Mouse (Mus musculus) kidney, embryonic 16.5 days (tissue): ENCODE results near the gene Rasl11b. TPM values are rescaled to one million over a fixed set of nuclear protein-coding genes. Genes with fewer than 3 reads are reported as not detected.

Experiments used
- ATAC-seq: fragments of 200-750 bp; cut with Nextera tagmentation; 2 replicates; pipeline ENCODE4 v1.8.0; 2017; ENCODE audit warnings: moderate TSS enrichment; ENCODE audit not compliant: low FRiP score, low TSS enrichment
- H3K27ac ChIP-seq: fragments of 300-500 bp; sonication (generic); 2 replicates; pipeline ENCODE4 v1.5.1; 2014; ENCODE audit warnings: low read length
- H3K27me3 ChIP-seq: fragments of 300-500 bp; sonication (generic); 2 replicates; pipeline ENCODE4 v1.6.1; 2014; ENCODE audit warnings: low read length, control low read depth, mixed read lengths; ENCODE audit not compliant: insufficient read depth
- H3K36me3 ChIP-seq: fragments of 300-500 bp; sonication (generic); 2 replicates; pipeline ENCODE4 v1.6.1; 2014; ENCODE audit warnings: low read length, control low read depth, mixed read lengths; ENCODE audit not compliant: insufficient read depth
- H3K4me1 ChIP-seq: fragments of 300-500 bp; sonication (generic); 2 replicates; pipeline ENCODE4 v1.6.1; 2014; ENCODE audit warnings: low read length, control low read depth, mixed read lengths; ENCODE audit not compliant: insufficient read depth
- H3K4me2 ChIP-seq: fragments of 300-500 bp; sonication (generic); replicated peaks from 2 replicates; pipeline ENCODE4 v1.6.1; 2014; ENCODE audit warnings: low read depth, low read length
- H3K4me3 ChIP-seq: fragments of 300-500 bp; sonication (generic); 2 replicates; pipeline ENCODE4 v1.5.1; 2014; ENCODE audit warnings: mild to moderate bottlenecking, low read length
- H3K9ac ChIP-seq: fragments of 300-500 bp; sonication (generic); replicated peaks from 2 replicates; pipeline ENCODE4 v1.6.1; 2014; ENCODE audit warnings: low read length
- H3K9me3 ChIP-seq: fragments of 300-500 bp; sonication (generic); 2 replicates; pipeline ENCODE4 v1.6.1; 2016; ENCODE audit warnings: low read length, control low read depth
- WGBS: fragments of 180-500 bp; shearing (Covaris S2); extraction: QIAGEN DNeasy Blood & Tissue Kit; methylation state at CpG from one replicate; pipeline ENCODE4 v1.1.7; 2014; 5-methylcytosine and 5-hydroxymethylcytosine counted together
- polyA plus RNA-seq: library from polyadenylated mRNA; unstranded; fragments of >200 nt; fragmentation: Nextera tagmentation; extraction: Ambion mirVana; gene quantifications from 2 replicates; pipeline ENCODE4 v1.2.1, GENCODE M21; 2015

Rasl11b gene
- polyA plus RNA-seq, 1 experiment from 2014 or later: 75.1 TPM

DNA sequence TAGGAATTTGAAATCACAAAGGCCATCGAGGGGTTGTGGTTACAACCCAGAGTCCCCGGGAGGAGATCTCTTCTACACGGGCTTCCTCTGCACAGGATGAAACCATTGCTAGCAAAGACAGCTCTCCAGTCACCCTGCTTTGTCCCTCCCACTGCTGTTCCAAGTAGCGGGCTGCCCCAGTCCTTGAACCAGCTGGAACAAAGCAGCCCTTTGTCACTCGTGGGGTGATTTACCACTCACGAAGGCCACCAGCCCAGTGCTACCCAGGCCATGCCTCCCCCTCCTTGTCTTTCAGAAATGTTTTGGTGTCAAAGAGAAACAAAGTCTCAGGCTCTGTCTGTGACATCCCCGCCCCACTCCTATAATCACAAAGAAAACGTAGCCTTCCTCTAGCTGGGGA, 10.4 kb downstream of the Rasl11b start:
- H3K4me2 ChIP-seq: no peak overlapping the region
- WGBS: 23% methylated on average over 8 of the region's 8 CpGs
- H3K9me3 ChIP-seq: no peaks in the 10 kb centered on the region
- H3K36me3 ChIP-seq: no peaks in the 10 kb centered on the region
- no peak overlapping the region for H3K4me3 ChIP-seq
- peaks cover 48% of the 10 kb centered on the region for H3K4me1 ChIP-seq
- ATAC-seq: no peak
- no peak overlapping the region for H3K9ac ChIP-seq
- H3K27me3 ChIP-seq: no peaks in the 10 kb centered on the region
- no peak overlapping the region; the same call in 1 of the 2 replicates for H3K27ac ChIP-seq

DNA sequence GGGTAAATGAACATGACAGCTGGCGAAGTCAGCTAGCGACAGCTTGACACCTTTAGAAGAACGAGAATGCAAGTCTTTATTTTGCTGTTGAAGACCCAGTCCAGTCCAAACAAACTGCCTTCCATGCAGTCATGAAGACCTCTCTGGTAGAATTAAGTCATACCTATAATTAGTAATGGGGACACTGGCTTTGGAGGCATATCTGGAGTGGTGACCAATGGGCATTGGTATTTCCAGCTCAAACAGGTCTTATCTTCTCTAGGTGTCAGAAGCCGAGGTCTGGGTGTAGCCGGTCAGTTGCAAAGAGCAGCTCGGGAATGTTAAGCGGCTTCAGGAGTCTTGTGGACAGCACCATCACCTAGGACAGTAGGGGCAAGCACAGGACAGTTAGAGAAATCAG, 11.0 kb downstream of the Rasl11b start:
- Histone ChIP-seq H3K27ac (peak overlapping the region; percentile 75), H3K36me3 (no peaks in the 10 kb centered on the region), H3K4me1 (peaks cover 48% of the 10 kb centered on the region), H3K4me2 (no peak overlapping the region), H3K9me3 (no peaks in the 10 kb centered on the region), H3K27me3 (no peaks in the 10 kb centered on the region), H3K9ac (no peak overlapping the region), H3K4me3 (no peak overlapping the region)
- ATAC-seq: peak; percentile 3; the same call in 1 of the 2 replicates
- 78% methylated on average over 7 of the region's 7 CpGs for WGBS

DNA sequence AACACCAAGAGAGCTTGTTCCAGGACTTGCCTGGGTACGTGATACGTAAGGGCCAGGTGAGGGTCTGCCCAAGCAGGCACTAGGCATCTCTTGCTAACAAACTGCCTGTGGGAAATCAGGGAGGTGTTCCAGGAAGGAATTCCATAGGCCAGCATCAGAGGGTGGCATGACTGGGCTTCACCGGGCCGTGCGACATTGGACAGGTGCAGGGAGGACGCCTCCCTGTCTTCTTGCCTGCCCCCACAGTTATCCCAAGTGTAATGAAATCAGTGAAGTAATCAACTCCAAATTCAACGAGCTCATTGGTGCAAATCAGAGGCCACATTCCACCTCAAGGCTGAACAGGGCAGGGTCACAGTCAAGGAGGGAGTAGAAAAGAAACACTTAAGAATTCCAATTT, 11.6 kb downstream of the Rasl11b start:
- WGBS: 47% methylated on average over 7 of the region's 7 CpGs
- ATAC-seq: peak; percentile 82
- peaks cover 43% of the 10 kb centered on the region for H3K4me1 ChIP-seq

DNA sequence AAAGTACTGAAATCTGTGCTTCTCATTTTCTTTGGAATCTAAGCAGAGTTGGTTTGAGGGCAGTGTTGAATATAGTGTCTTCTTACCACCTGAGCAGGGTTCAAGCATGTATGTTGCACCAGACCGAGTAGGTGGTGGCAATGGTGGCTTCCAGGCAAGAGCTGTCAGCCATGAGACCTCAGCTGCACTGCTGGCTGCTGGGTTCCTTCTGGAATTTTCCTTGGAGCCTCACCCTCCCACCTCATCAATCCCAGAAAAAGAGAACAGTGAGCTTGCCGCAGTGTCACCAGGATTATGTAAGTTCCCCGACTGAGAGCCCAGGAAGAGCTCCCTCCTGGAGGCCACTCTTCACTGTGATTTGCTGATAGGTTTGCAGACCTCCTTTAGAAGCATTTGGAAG, 12.1 kb downstream of the Rasl11b start:
- WGBS: 59% methylated on average over 3 of the region's 3 CpGs
- no peak overlapping the region for H3K4me2 ChIP-seq
- H3K27ac ChIP-seq: peak overlapping the region; percentile 43; the same call in 1 of the 2 replicates
- ATAC-seq: no peak
- H3K9ac ChIP-seq: no peak overlapping the region
- no peaks in the 10 kb centered on the region for H3K27me3 ChIP-seq
- peaks cover 46% of the 10 kb centered on the region for H3K4me1 ChIP-seq
- no peaks in the 10 kb centered on the region for H3K9me3 ChIP-seq
- no peak overlapping the region for H3K4me3 ChIP-seq
- no peaks in the 10 kb centered on the region for H3K36me3 ChIP-seq

More for the DNA sequence above, 11.6 kb downstream of the Rasl11b start:
- Histone ChIP-seq H3K36me3 (no peaks in the 10 kb centered on the region), H3K4me3 (no peak overlapping the region), H3K9ac (no peak overlapping the region), H3K27ac (peak overlapping the region; percentile 75), H3K4me2 (no peak overlapping the region), H3K9me3 (no peaks in the 10 kb centered on the region), H3K27me3 (no peaks in the 10 kb centered on the region)

DNA sequence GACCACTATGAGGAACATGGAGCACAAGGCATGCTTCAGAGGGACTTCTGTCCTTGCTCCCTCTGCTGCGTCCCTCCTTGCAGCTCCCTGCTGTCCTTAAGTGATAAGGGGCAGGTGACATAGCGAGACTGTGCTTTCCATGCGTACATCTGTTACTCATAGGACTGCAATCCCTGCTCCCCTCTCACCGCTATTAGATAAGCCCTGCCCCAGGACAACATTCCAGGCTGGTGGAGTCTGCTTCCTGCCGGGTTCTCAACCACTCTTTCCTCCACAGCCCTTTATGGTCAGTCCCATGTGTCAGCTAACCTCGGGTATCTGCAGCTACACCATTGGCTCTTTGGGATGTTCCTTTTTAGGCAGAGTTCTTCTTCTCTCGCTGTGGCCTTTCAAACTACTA, 13.4 kb downstream of the Rasl11b start:
- Histone ChIP-seq H3K4me2 (no peak overlapping the region), H3K9me3 (no peaks in the 10 kb centered on the region), H3K27ac (no peak overlapping the region), H3K36me3 (no peaks in the 10 kb centered on the region), H3K4me1 (peaks cover 50% of the 10 kb centered on the region), H3K4me3 (no peak overlapping the region), H3K27me3 (no peaks in the 10 kb centered on the region), H3K9ac (no peak overlapping the region)
- no peak for ATAC-seq
- 57% methylated on average over 7 of the region's 7 CpGs for WGBS

DNA sequence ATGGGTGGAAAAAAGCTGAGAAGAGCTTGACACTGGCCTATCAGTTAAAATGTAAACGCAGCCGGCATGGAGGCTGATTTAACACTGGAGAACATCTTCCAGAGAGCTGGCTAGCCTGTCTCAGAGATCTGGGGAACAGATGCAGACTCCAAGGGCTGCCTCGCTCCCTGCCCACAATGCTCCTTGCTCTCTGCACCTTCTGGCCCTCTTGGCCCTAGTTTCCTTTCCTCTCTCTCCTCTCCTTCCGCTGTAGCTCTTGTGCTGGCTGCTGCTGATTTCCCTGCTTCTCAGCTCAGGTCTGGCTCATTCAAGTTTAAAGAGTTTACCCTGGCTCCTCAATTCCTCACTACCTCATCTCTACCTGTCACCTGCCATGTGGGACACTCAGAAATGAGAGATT, 14.6 kb downstream of the Rasl11b start:
- Histone ChIP-seq H3K27me3 (no peaks in the 10 kb centered on the region), H3K4me1 (peaks cover 56% of the 10 kb centered on the region), H3K36me3 (no peaks in the 10 kb centered on the region), H3K9ac (no peak overlapping the region), H3K27ac (no peak overlapping the region), H3K9me3 (no peaks in the 10 kb centered on the region), H3K4me3 (no peak overlapping the region), H3K4me2 (no peak overlapping the region)
- no peak for ATAC-seq
- WGBS: 79% methylated on average over 4 of the region's 4 CpGs

DNA sequence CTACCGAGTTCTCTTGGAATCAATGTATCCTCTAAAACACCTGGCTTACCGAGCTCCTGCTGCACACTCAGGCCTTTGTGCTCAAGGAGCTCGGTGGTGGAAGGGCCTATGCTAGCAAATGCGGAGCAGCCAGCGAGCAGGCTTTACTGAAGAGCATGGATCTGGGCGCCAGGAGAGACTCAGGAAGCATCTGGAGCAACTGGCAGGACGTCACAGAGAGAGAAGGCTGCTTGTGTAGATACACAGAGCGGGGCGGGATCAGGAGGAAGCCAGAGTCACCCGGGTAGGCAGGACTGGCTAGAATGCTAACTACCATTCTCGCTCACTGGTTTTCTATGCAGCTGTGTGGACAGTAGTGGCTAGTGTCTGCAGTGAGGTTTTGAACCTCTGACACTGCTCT, 16.3 kb downstream of the Rasl11b start:
- H3K9ac ChIP-seq: no peak overlapping the region
- H3K4me1 ChIP-seq: peaks cover 54% of the 10 kb centered on the region
- 73% methylated on average over 11 of the region's 11 CpGs for WGBS
- no peak for ATAC-seq
- H3K36me3 ChIP-seq: no peaks in the 10 kb centered on the region
- no peak overlapping the region for H3K27ac ChIP-seq
- no peak overlapping the region for H3K4me3 ChIP-seq
- no peaks in the 10 kb centered on the region for H3K9me3 ChIP-seq
- H3K4me2 ChIP-seq: no peak overlapping the region
- no peaks in the 10 kb centered on the region for H3K27me3 ChIP-seq

DNA sequence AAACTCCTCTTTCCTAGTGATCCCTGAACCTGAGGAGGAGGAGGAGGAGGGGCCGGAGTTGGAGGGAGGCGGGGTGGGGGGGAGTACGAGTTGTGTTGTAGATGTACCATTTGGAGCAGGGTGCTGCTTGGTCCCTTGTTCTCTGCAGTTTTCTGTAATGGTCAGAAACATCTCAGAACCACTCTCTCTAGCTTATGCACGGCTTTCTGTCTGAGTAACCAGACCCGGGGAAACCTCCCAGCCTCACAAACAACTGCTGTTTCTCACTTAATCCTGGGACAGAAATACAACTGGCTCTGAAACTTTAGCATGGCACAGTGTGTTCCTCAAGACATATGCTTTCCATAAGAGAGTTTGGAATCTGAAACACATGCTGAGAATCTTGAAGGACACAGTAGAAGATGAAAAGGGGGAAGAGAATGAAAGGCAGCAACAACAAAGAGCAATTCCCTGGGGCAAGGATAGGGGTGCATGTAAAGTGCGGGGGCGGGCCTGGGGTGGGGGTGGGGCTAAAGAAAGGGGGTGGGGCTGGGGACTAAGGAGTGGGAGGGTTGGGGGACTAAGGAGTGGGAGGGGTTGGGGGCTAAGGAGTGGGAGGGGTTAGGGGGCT, 19.5 kb downstream of the Rasl11b start:
- Histone ChIP-seq H3K36me3 (no peaks in the 10 kb centered on the region), H3K27ac (peak overlapping the region; percentile 92), H3K4me3 (no peak overlapping the region), H3K4me2 (peak overlapping the region; percentile 34), H3K9ac (peak overlapping the region; percentile 42; the same call in 1 of the 2 replicates), H3K27me3 (no peaks in the 10 kb centered on the region), H3K9me3 (no peaks in the 10 kb centered on the region), H3K4me1 (peaks cover 24% of the 10 kb centered on the region)
- whole genome bisulfite sequencing: 7% methylated on average over 7 of the region's 7 CpGs
- ATAC-seq: peak; percentile 19

DNA sequence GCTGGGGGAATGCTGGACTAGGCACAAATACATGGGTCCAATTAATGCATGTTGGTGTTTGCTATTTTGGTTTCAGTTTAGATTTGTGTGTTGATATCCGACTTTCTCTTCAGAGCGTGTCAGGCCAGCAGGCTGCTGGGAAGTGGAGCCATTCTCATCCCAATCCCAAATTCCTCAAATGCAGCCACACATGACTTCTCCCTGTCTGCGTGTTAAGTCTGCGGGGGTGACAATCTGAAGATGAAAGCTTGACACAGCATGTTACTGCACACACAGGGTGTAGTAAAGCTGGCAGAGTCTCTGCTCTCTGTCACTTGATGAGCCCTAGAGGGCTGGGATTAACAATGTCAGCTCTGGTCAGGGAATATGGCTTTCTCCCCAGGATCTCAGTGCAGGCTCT, 20.0 kb downstream of the Rasl11b start:
- Histone ChIP-seq H3K27me3 (no peaks in the 10 kb centered on the region), H3K4me1 (peaks cover 24% of the 10 kb centered on the region), H3K4me3 (no peak overlapping the region), H3K9me3 (no peaks in the 10 kb centered on the region), H3K9ac (peak overlapping the region; percentile 5; the same call in 1 of the 2 replicates), H3K36me3 (no peaks in the 10 kb centered on the region), H3K27ac (peak overlapping the region; percentile 92), H3K4me2 (peak overlapping the region; percentile 34)
- 10% methylated on average over 4 of the region's 4 CpGs for WGBS
- ATAC-seq: peak; percentile 66

DNA sequence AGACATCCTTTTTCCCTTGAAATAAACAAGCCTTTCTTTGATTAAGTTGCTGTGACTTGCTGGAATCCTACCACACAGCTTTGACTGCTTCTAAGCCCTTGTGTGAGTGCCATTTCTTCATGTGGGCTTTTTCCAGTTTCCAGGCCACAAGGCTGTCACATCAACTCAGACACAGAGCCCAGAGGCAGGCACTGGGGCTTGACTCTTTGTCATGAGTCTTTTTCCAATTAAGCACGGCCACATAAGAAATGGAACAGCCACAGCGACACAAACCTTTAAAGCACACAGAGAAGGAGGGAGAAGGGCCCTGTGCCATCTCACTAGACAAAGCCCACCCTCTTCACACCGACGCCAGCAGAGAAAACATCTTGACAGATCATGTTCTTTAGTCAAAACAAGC, 23.4 kb downstream of the Rasl11b start:
- ATAC-seq: no peak
- H3K4me1 ChIP-seq: peaks cover 16% of the 10 kb centered on the region
- H3K9me3 ChIP-seq: no peaks in the 10 kb centered on the region
- H3K27me3 ChIP-seq: no peaks in the 10 kb centered on the region
- no peak overlapping the region for H3K27ac ChIP-seq
- no peaks in the 10 kb centered on the region for H3K36me3 ChIP-seq
- 41% methylated on average over 4 of the region's 4 CpGs for WGBS
- H3K4me2 ChIP-seq: no peak overlapping the region
- no peak overlapping the region for H3K4me3 ChIP-seq
- H3K9ac ChIP-seq: no peak overlapping the region
